Mouse (Mus musculus): ENCODE measurements around the gene 2700081O15Rik.
"Not testable (repeated sequence)": the region's sequence is repeated elsewhere in the genome, so short reads cannot be mapped to it uniquely, and the experiment has no call there.

GRCm38 (mm10) chr19:7369469-7369868, 48.0 kb upstream of the 2700081O15Rik start:
- not testable (repeated sequence) for TF ChIP-seq CTCF (conservative IDR thresholded peaks at IDR 0.05; ENCODE audit: low read length); NANOG (IDR thresholded peaks at IDR 0.05; ENCODE audit: borderline replicate concordance, low read length); POU5F1 (IDR thresholded peaks at IDR 0.05; ENCODE audit: borderline replicate concordance, low read length)
